Mouse (Mus musculus): Measurements from ENCODE around the gene Irs3. TPM values are rescaled to one million over a fixed set of nuclear protein-coding genes. Genes with fewer than 3 reads are reported as not detected.
"Not testable (repeated sequence)": the region's sequence is repeated elsewhere in the genome, so short reads cannot be mapped to it uniquely, and the experiment has no call there.

Gene Irs3
- polyA plus RNA-seq, 1 experiment from 2014 or later, result 0.20 TPM

- 90% methylated on average over 7 of the region's 7 CpGs for WGBS
- Histone ChIP-seq H3K9ac (replicated peaks) (no peak overlapping the region), H3K9me3 (no peaks in the 10 kb centered on the region), H3K36me3 (no peaks in the 10 kb centered on the region), H3K4me2 (no peak overlapping the region), H3K27ac (no peak overlapping the region), H3K27me3 (no peaks in the 10 kb centered on the region), H3K4me3 (replicated peaks) (no peak overlapping the region), H3K4me1 (replicated peaks) (peaks cover 37% of the 10 kb centered on the region)
- ATAC-seq (ENCODE audit: insufficient number of reproducible peaks, insufficient read depth, low FRiP score, low TSS enrichment, low read depth), result no peak
Measured at GRCm38 (mm10) chr5:137615347-137615746, 30.2 kb downstream of the Irs3 start.

GRCm38 (mm10) chr5:137614921-137615320, 30.6 kb downstream of the Irs3 start:
- WGBS, result 88% methylated on average over 2 of the region's 2 CpGs
- not testable (repeated sequence) for H3K36me3 ChIP-seq; ATAC-seq (ENCODE audit: insufficient number of reproducible peaks, insufficient read depth, low FRiP score, low TSS enrichment, low read depth); H3K27ac ChIP-seq; H3K27me3 ChIP-seq; H3K4me2 ChIP-seq; H3K9ac ChIP-seq (replicated peaks); H3K4me3 ChIP-seq (replicated peaks); H3K9me3 ChIP-seq
- H3K4me1 ChIP-seq (replicated peaks), result peaks cover 41% of the 10 kb centered on the region

GRCm38 (mm10) chr5:137613550-137613949, 32.0 kb downstream of the Irs3 start, which contains the start of gene Pcolce:
Pcolce (minus strand) TSS chr5:137613784.
- H3K9me3 ChIP-seq, result no peaks in the 10 kb centered on the region
- no peak for ATAC-seq (ENCODE audit: insufficient number of reproducible peaks, insufficient read depth, low FRiP score, low TSS enrichment, low read depth)
- 40% methylated on average over 11 of the region's 11 CpGs for WGBS
- H3K4me3 ChIP-seq (replicated peaks), result no peak within 1 kb of the TSS
- H3K4me2 ChIP-seq, result no peak within 1 kb of the TSS
- no peaks in the 10 kb centered on the region for H3K27me3 ChIP-seq
- H3K36me3 ChIP-seq, result no peaks in the 10 kb centered on the region
- peak within 1 kb of the TSS; percentile 99 for H3K27ac ChIP-seq
- peaks cover 55% of the 10 kb centered on the region for H3K4me1 ChIP-seq (replicated peaks)
- H3K9ac ChIP-seq (replicated peaks), result no peak within 1 kb of the TSS; the same call in 1 of the 2 replicates

- Histone ChIP-seq H3K4me1 (replicated peaks) (peaks cover 59% of the 10 kb centered on the region), H3K27ac (peak overlapping the region; percentile 99), H3K4me2 (no peak overlapping the region), H3K4me3 (replicated peaks) (no peak overlapping the region), H3K27me3 (no peaks in the 10 kb centered on the region), H3K9ac (replicated peaks) (no peak overlapping the region), H3K9me3 (no peaks in the 10 kb centered on the region), H3K36me3 (peaks cover 1% of the 10 kb centered on the region; the same call in 1 of the 2 replicates)
- no peak for ATAC-seq (ENCODE audit: insufficient number of reproducible peaks, insufficient read depth, low FRiP score, low TSS enrichment, low read depth)
- 75% methylated on average over 5 of the region's 5 CpGs for WGBS
Measured at GRCm38 (mm10) chr5:137613076-137613475, 32.4 kb downstream of the Irs3 start.

GRCm38 (mm10) chr5:137611245-137611602, 34.3 kb downstream of the Irs3 start:
- WGBS, result 2% methylated on average over 6 of the region's 6 CpGs
- no peaks in the 10 kb centered on the region for H3K27me3 ChIP-seq
- peaks cover 65% of the 10 kb centered on the region for H3K4me1 ChIP-seq (replicated peaks)
- peak overlapping the region; percentile 43 for H3K4me3 ChIP-seq (replicated peaks)
- peak; percentile 39 for ATAC-seq (ENCODE audit: insufficient number of reproducible peaks, insufficient read depth, low FRiP score, low TSS enrichment, low read depth)
- H3K27ac ChIP-seq, result peak overlapping the region; percentile 99
- no peaks in the 10 kb centered on the region for H3K9me3 ChIP-seq
- peak overlapping the region; percentile 72 for H3K4me2 ChIP-seq
- peaks cover 20% of the 10 kb centered on the region for H3K36me3 ChIP-seq
- peak overlapping the region; percentile 56 for H3K9ac ChIP-seq (replicated peaks)

- H3K9me3 ChIP-seq, result no peaks in the 10 kb centered on the region
- peak overlapping the region; percentile 72 for H3K4me2 ChIP-seq
- H3K27ac ChIP-seq, result peak overlapping the region; percentile 99
- peak overlapping the region; percentile 43 for H3K4me3 ChIP-seq (replicated peaks)
- H3K9ac ChIP-seq (replicated peaks), result peak overlapping the region; percentile 56
- peaks cover 65% of the 10 kb centered on the region for H3K4me1 ChIP-seq (replicated peaks)
- peaks cover 25% of the 10 kb centered on the region for H3K36me3 ChIP-seq
- ATAC-seq (ENCODE audit: insufficient number of reproducible peaks, insufficient read depth, low FRiP score, low TSS enrichment, low read depth), result peak; percentile 72
- 1% methylated on average over 12 of the region's 12 CpGs for WGBS
- H3K27me3 ChIP-seq, result no peaks in the 10 kb centered on the region
Measured at GRCm38 (mm10) chr5:137610548-137611244, 34.8 kb downstream of the Irs3 start.

GRCm38 (mm10) chr5:137610056-137610455, 35.5 kb downstream of the Irs3 start:
- 25% methylated on average over 4 of the region's 4 CpGs for WGBS
- Histone ChIP-seq H3K4me3 (replicated peaks) (peak overlapping the region; percentile 43), H3K4me1 (replicated peaks) (peaks cover 65% of the 10 kb centered on the region)

GRCm38 (mm10) chr5:137609292-137609691, 36.2 kb downstream of the Irs3 start:
- 50% methylated on average over 3 of the region's 3 CpGs for WGBS
- H3K36me3 ChIP-seq, result peaks cover 39% of the 10 kb centered on the region
- no peaks in the 10 kb centered on the region for H3K27me3 ChIP-seq
- no peaks in the 10 kb centered on the region for H3K9me3 ChIP-seq
- peaks cover 65% of the 10 kb centered on the region for H3K4me1 ChIP-seq (replicated peaks)
- ATAC-seq (ENCODE audit: insufficient number of reproducible peaks, insufficient read depth, low FRiP score, low TSS enrichment, low read depth), result no peak
- H3K4me2 ChIP-seq, result peak overlapping the region; percentile 72
- peak overlapping the region; percentile 43 for H3K4me3 ChIP-seq (replicated peaks)
- peak overlapping the region; percentile 51; the same call in 1 of the 2 replicates for H3K9ac ChIP-seq (replicated peaks)
- peak overlapping the region; percentile 99 for H3K27ac ChIP-seq

More at GRCm38 (mm10) chr5:137610056-137610455, 35.5 kb downstream of the Irs3 start:
- H3K36me3 ChIP-seq, result peaks cover 31% of the 10 kb centered on the region
- peak overlapping the region; percentile 99 for H3K27ac ChIP-seq
- peak overlapping the region; percentile 72 for H3K4me2 ChIP-seq
- no peaks in the 10 kb centered on the region for H3K9me3 ChIP-seq
- 0 out of 2 replicates have a peak, but pooled peaks have one; percentile 5 for ATAC-seq (ENCODE audit: insufficient number of reproducible peaks, insufficient read depth, low FRiP score, low TSS enrichment, low read depth)
- peak overlapping the region; percentile 56; the same call in 1 of the 2 replicates for H3K9ac ChIP-seq (replicated peaks)
- H3K27me3 ChIP-seq, result no peaks in the 10 kb centered on the region

GRCm38 (mm10) chr5:137608654-137609190, 36.8 kb downstream of the Irs3 start:
- peaks cover 66% of the 10 kb centered on the region for H3K4me1 ChIP-seq (replicated peaks)
- 12% methylated on average over 23 of the region's 23 CpGs for WGBS
- ATAC-seq (ENCODE audit: insufficient number of reproducible peaks, insufficient read depth, low FRiP score, low TSS enrichment, low read depth), result no peak

GRCm38 (mm10) chr5:137607860-137608653, 37.5 kb downstream of the Irs3 start:
- Histone ChIP-seq H3K9ac (replicated peaks) (peak overlapping the region; percentile 51), H3K4me1 (replicated peaks) (peaks cover 64% of the 10 kb centered on the region), H3K9me3 (no peaks in the 10 kb centered on the region), H3K27ac (0 out of 2 replicates have a peak overlapping the region, but pooled peaks have one; percentile 99), H3K4me3 (replicated peaks) (peak overlapping the region; percentile 43), H3K36me3 (peaks cover 47% of the 10 kb centered on the region), H3K4me2 (peak overlapping the region; percentile 72), H3K27me3 (no peaks in the 10 kb centered on the region)
- ATAC-seq (ENCODE audit: insufficient number of reproducible peaks, insufficient read depth, low FRiP score, low TSS enrichment, low read depth), result no peak
- WGBS, result 20% methylated on average over 26 of the region's 26 CpGs

More at GRCm38 (mm10) chr5:137608654-137609190, 36.8 kb downstream of the Irs3 start:
- Histone ChIP-seq H3K36me3 (peaks cover 44% of the 10 kb centered on the region), H3K4me2 (peak overlapping the region; percentile 72), H3K27ac (peak overlapping the region; percentile 99), H3K27me3 (no peaks in the 10 kb centered on the region), H3K9ac (replicated peaks) (peak overlapping the region; percentile 51), H3K9me3 (no peaks in the 10 kb centered on the region), H3K4me3 (replicated peaks) (peak overlapping the region; percentile 43)

- under 1% methylated on average over 22 of the region's 22 CpGs for WGBS
- peaks cover 46% of the 10 kb centered on the region for H3K36me3 ChIP-seq
- ATAC-seq (ENCODE audit: insufficient number of reproducible peaks, insufficient read depth, low FRiP score, low TSS enrichment, low read depth), result no peak
- peak overlapping the region; percentile 72 for H3K4me3 ChIP-seq (replicated peaks)
- H3K27ac ChIP-seq, result peak overlapping the region; percentile 84; the same call in 1 of the 2 replicates
- H3K4me2 ChIP-seq, result peak overlapping the region; percentile 94
- peaks cover 36% of the 10 kb centered on the region for H3K4me1 ChIP-seq (replicated peaks)
- H3K9me3 ChIP-seq, result no peaks in the 10 kb centered on the region
- H3K27me3 ChIP-seq, result no peaks in the 10 kb centered on the region
- H3K9ac ChIP-seq (replicated peaks), result peak overlapping the region; percentile 60
Measured at GRCm38 (mm10) chr5:137601365-137601729, 44.2 kb downstream of the Irs3 start.

Data from limb, embryonic 12.5 days (tissue).